Mouse (Mus musculus): ENCODE results near the gene Cxcl5. TPM values are rescaled to one million over a fixed set of nuclear protein-coding genes. Genes with fewer than 3 reads are reported as not detected.

Gene Cxcl5
- 0.14 TPM in 1 of 2 replicates, not detected in the other for polyA plus RNA-seq (2015; fragmentation: Nextera tagmentation; extraction: Ambion mirVana)

DNA sequence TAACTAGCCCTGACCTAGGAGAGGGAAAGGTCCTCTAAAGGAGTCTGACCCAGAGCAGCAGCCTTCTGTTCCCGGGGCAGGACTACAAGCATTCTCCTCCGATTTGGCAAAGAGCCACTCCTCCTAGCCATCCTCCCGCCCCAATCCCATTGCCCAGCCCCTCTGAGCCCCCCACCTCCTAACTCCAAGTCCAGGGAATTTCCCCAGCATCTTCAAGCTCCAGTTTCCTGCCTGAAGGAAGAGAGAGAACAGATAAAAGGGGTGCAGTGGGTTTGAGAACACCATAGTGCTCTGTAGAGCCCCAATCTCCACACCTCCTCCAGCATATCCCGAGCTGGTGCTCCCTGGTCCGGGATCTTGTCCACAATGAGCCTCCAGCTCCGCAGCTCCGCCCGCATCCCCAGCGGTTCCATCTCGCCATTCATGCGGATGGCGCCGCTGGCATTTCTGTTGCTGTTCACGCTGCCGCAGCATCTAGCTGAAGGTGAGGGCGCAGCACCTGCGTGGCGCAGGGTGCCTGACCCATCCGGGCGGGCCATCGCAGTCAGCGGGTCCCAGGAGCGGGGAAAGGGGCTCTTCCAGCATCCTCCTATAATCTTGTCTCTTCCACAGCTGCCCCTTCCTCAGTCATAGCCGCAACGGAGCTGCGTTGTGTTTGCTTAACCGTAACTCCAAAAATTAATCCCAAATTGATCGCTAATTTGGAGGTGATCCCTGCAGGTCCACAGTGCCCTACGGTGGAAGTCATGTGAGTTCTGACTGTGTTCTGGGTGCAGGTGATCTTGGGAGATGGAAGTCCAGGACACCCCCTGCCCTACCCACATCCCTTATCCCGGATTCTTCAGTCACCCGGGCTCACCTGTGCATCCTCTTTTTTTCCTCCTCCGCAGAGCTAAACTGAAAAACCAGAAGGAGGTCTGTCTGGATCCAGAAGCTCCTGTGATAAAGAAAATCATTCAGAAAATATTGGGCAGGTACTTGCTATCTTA is at the start of gene Cxcl5:
TSS of gene Cxcl5 (plus strand) at position 284 of the 989 bp plus-strand sequence.
- 6% methylated on average over 32 of the region's 32 CpGs for WGBS
- peak within 1 kb of the TSS; percentile 44 for H3K4me2 ChIP-seq (ENCODE audit: low read depth, low read length)
- no peaks in the 10 kb centered on the region for H3K36me3 ChIP-seq (ENCODE audit: control insufficient read depth, insufficient read depth)
- H3K9me3 ChIP-seq (replicated peaks; ENCODE audit: control insufficient read depth, low read length) = no peaks in the 10 kb centered on the region
- H3K4me3 ChIP-seq (ENCODE audit: low read length) = peak within 1 kb of the TSS; percentile 13
- no peak within 1 kb of the TSS for H3K9ac ChIP-seq (ENCODE audit: low read length)
- peaks cover 8% of the 10 kb centered on the region for H3K27me3 ChIP-seq (ENCODE audit: control insufficient read depth, insufficient read depth, low read length)
- H3K27ac ChIP-seq (ENCODE audit: low read length) = no peak within 1 kb of the TSS
- no peak; the same call in 1 of the 2 replicates for ATAC-seq (replicated peaks; ENCODE audit: extremely low read depth, insufficient read depth, low FRiP score)
- H3K4me1 ChIP-seq (ENCODE audit: control insufficient read depth, insufficient read depth, low read length) = peaks cover 5% of the 10 kb centered on the region; the same call in 1 of the 2 replicates

GRCm38 (mm10) chr5:90711409-90711808 is 47.8 kb upstream of the Cxcl5 start:
- Histone ChIP-seq H3K4me2 (ENCODE audit: low read depth, low read length) (no peak overlapping the region), H3K27ac (ENCODE audit: low read length) (no peak overlapping the region), H3K9me3 (replicated peaks; ENCODE audit: control insufficient read depth, low read length) (no peaks in the 10 kb centered on the region), H3K9ac (ENCODE audit: low read length) (no peak overlapping the region), H3K4me1 (ENCODE audit: control insufficient read depth, insufficient read depth, low read length) (no peaks in the 10 kb centered on the region), H3K27me3 (ENCODE audit: control insufficient read depth, insufficient read depth, low read length) (no peaks in the 10 kb centered on the region), H3K4me3 (ENCODE audit: low read length) (no peak overlapping the region), H3K36me3 (ENCODE audit: control insufficient read depth, insufficient read depth) (no peaks in the 10 kb centered on the region)
- ATAC-seq (replicated peaks; ENCODE audit: extremely low read depth, insufficient read depth, low FRiP score) = no peak
- 81% methylated on average over 2 of the region's 2 CpGs for WGBS

GRCm38 (mm10) chr5:90717937-90718336 is 41.2 kb upstream of the Cxcl5 start:
- no peak overlapping the region for H3K9ac ChIP-seq (ENCODE audit: low read length)
- no peaks in the 10 kb centered on the region for H3K9me3 ChIP-seq (replicated peaks; ENCODE audit: control insufficient read depth, low read length)
- H3K4me2 ChIP-seq (ENCODE audit: low read depth, low read length) = no peak overlapping the region
- no peak overlapping the region for H3K27ac ChIP-seq (ENCODE audit: low read length)
- no peak overlapping the region for H3K4me3 ChIP-seq (ENCODE audit: low read length)
- no peaks in the 10 kb centered on the region for H3K27me3 ChIP-seq (ENCODE audit: control insufficient read depth, insufficient read depth, low read length)
- 83% methylated on average over 1 of the region's 1 CpGs for WGBS
- H3K36me3 ChIP-seq (ENCODE audit: control insufficient read depth, insufficient read depth) = no peaks in the 10 kb centered on the region
- no peaks in the 10 kb centered on the region for H3K4me1 ChIP-seq (ENCODE audit: control insufficient read depth, insufficient read depth, low read length)
- no peak for ATAC-seq (replicated peaks; ENCODE audit: extremely low read depth, insufficient read depth, low FRiP score)

DNA sequence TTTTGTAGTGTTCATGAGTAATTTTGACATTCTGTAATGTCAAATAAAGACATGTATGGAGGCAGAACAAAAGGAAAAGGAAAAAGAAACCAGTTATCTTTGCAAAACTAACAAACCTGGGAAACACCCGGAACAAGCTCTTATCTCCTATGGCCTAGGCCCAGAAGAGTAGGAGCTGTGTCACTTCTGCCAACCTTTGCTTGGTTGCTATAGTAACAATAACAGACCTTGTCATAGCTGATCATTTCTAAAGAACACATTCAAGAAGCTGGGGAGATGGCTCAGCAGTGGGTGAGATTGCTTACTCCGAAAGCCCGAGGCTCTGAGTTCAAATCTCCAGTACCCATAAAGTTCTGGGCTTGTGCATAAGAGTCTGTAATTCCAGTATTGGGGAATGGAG is 36.5 kb upstream of the Cxcl5 start:
- Histone ChIP-seq H3K4me3 (ENCODE audit: low read length) (no peak overlapping the region), H3K4me1 (ENCODE audit: control insufficient read depth, insufficient read depth, low read length) (no peaks in the 10 kb centered on the region), H3K27ac (ENCODE audit: low read length) (no peak overlapping the region), H3K9ac (ENCODE audit: low read length) (no peak overlapping the region), H3K4me2 (ENCODE audit: low read depth, low read length) (no peak overlapping the region), H3K36me3 (ENCODE audit: control insufficient read depth, insufficient read depth) (no peaks in the 10 kb centered on the region), H3K9me3 (replicated peaks; ENCODE audit: control insufficient read depth, low read length) (no peaks in the 10 kb centered on the region), H3K27me3 (ENCODE audit: control insufficient read depth, insufficient read depth, low read length) (no peaks in the 10 kb centered on the region)
- no peak for ATAC-seq (replicated peaks; ENCODE audit: extremely low read depth, insufficient read depth, low FRiP score)
- 78% methylated on average over 3 of the region's 3 CpGs for WGBS

DNA sequence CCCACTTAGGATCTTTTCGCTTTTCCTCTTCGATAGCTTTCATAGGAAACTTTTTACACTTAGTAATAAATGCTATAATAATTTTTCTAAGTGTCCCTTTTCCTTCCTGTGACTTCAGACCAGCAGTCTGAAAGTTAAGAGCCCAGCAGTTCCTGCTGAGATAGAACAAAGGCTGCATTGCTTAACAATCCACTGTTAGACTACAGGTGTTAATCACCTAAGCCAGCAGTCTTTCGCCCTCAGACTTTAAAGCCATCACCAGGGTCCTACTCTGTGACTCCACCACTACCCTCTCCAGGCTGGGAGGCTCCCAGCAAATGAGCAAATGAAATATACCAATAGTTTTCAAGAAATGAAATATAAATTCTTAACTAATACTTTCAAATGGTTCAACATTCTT is 30.9 kb upstream of the Cxcl5 start:
- Histone ChIP-seq H3K27ac (ENCODE audit: low read length) (no peak overlapping the region), H3K36me3 (ENCODE audit: control insufficient read depth, insufficient read depth) (no peaks in the 10 kb centered on the region), H3K9ac (ENCODE audit: low read length) (no peak overlapping the region), H3K9me3 (replicated peaks; ENCODE audit: control insufficient read depth, low read length) (no peaks in the 10 kb centered on the region), H3K4me3 (ENCODE audit: low read length) (no peak overlapping the region), H3K4me1 (ENCODE audit: control insufficient read depth, insufficient read depth, low read length) (no peaks in the 10 kb centered on the region), H3K4me2 (ENCODE audit: low read depth, low read length) (no peak overlapping the region), H3K27me3 (ENCODE audit: control insufficient read depth, insufficient read depth, low read length) (no peaks in the 10 kb centered on the region)
- WGBS = 70% methylated on average over 3 of the region's 3 CpGs
- ATAC-seq (replicated peaks; ENCODE audit: extremely low read depth, insufficient read depth, low FRiP score) = no peak

- WGBS = 74% methylated on average over 4 of the region's 4 CpGs
- Histone ChIP-seq H3K9ac (ENCODE audit: low read length) (no peak overlapping the region), H3K27ac (ENCODE audit: low read length) (no peak overlapping the region), H3K9me3 (replicated peaks; ENCODE audit: control insufficient read depth, low read length) (no peaks in the 10 kb centered on the region), H3K4me2 (ENCODE audit: low read depth, low read length) (no peak overlapping the region), H3K27me3 (ENCODE audit: control insufficient read depth, insufficient read depth, low read length) (no peaks in the 10 kb centered on the region), H3K36me3 (ENCODE audit: control insufficient read depth, insufficient read depth) (no peaks in the 10 kb centered on the region), H3K4me3 (ENCODE audit: low read length) (no peak overlapping the region), H3K4me1 (ENCODE audit: control insufficient read depth, insufficient read depth, low read length) (no peaks in the 10 kb centered on the region)
- ATAC-seq (replicated peaks; ENCODE audit: extremely low read depth, insufficient read depth, low FRiP score) = no peak
These were observed 27.7 kb upstream of the Cxcl5 start for GRCm38 (mm10) chr5:90731480-90731879.

GRCm38 (mm10) chr5:90742029-90742428 is 17.1 kb upstream of the Cxcl5 start:
- Histone ChIP-seq H3K27ac (ENCODE audit: low read length) (no peak overlapping the region), H3K4me1 (ENCODE audit: control insufficient read depth, insufficient read depth, low read length) (no peaks in the 10 kb centered on the region), H3K36me3 (ENCODE audit: control insufficient read depth, insufficient read depth) (no peaks in the 10 kb centered on the region), H3K4me3 (ENCODE audit: low read length) (no peak overlapping the region), H3K4me2 (ENCODE audit: low read depth, low read length) (no peak overlapping the region), H3K9me3 (replicated peaks; ENCODE audit: control insufficient read depth, low read length) (no peaks in the 10 kb centered on the region), H3K9ac (ENCODE audit: low read length) (no peak overlapping the region), H3K27me3 (ENCODE audit: control insufficient read depth, insufficient read depth, low read length) (no peaks in the 10 kb centered on the region)
- ATAC-seq (replicated peaks; ENCODE audit: extremely low read depth, insufficient read depth, low FRiP score) = no peak
- 62% methylated on average over 4 of the region's 4 CpGs for WGBS

DNA sequence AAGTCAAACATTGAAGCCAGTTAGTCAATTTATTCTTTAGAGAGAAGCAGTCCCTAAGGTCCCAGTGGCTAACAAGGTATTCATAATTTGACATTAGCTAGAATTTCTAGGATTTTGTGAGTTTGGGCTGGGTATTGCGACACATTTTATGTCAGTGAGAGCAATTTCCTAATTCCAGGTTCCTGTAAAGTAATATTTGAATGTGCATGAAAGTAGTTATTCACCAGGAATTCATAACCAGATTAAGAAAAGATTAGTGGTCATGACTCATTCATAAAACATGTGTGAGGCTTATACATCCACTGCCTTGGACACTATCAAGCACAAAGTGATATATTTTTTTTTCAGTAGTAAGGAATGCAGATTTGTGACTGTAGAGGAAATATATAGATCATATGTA is 5.2 kb upstream of the Cxcl5 start:
- Histone ChIP-seq H3K4me3 (ENCODE audit: low read length) (no peak overlapping the region), H3K27ac (ENCODE audit: low read length) (no peak overlapping the region), H3K27me3 (ENCODE audit: control insufficient read depth, insufficient read depth, low read length) (peaks cover 3% of the 10 kb centered on the region; the same call in 1 of the 2 replicates), H3K4me2 (ENCODE audit: low read depth, low read length) (no peak overlapping the region), H3K9ac (ENCODE audit: low read length) (no peak overlapping the region), H3K9me3 (replicated peaks; ENCODE audit: control insufficient read depth, low read length) (no peaks in the 10 kb centered on the region), H3K36me3 (ENCODE audit: control insufficient read depth, insufficient read depth) (no peaks in the 10 kb centered on the region), H3K4me1 (ENCODE audit: control insufficient read depth, insufficient read depth, low read length) (peaks cover 3% of the 10 kb centered on the region; the same call in 1 of the 2 replicates)
- WGBS = 78% methylated on average over 1 of the region's 1 CpGs
- no peak for ATAC-seq (replicated peaks; ENCODE audit: extremely low read depth, insufficient read depth, low FRiP score)

GRCm38 (mm10) chr5:90758020-90758605 is 1.0 kb upstream of the Cxcl5 start:
- no peak for ATAC-seq (replicated peaks; ENCODE audit: extremely low read depth, insufficient read depth, low FRiP score)
- WGBS = 38% methylated on average over 5 of the region's 5 CpGs

More at GRCm38 (mm10) chr5:90758020-90758605, 1.0 kb upstream of the Cxcl5 start:
- H3K9ac ChIP-seq (ENCODE audit: low read length) = no peak overlapping the region
- H3K4me1 ChIP-seq (ENCODE audit: control insufficient read depth, insufficient read depth, low read length) = peaks cover 5% of the 10 kb centered on the region; the same call in 1 of the 2 replicates
- H3K9me3 ChIP-seq (replicated peaks; ENCODE audit: control insufficient read depth, low read length) = no peaks in the 10 kb centered on the region
- H3K27me3 ChIP-seq (ENCODE audit: control insufficient read depth, insufficient read depth, low read length) = peaks cover 8% of the 10 kb centered on the region
- no peak overlapping the region for H3K27ac ChIP-seq (ENCODE audit: low read length)
- no peak overlapping the region for H3K4me2 ChIP-seq (ENCODE audit: low read depth, low read length)
- H3K36me3 ChIP-seq (ENCODE audit: control insufficient read depth, insufficient read depth) = no peaks in the 10 kb centered on the region
- H3K4me3 ChIP-seq (ENCODE audit: low read length) = no peak overlapping the region

Measured in heart, embryonic 16.5 days (tissue).